Mouse (Mus musculus) forebrain, embryonic 11.5 days (tissue): ENCODE measurements around the gene Parp2. TPM values are rescaled to one million over a fixed set of nuclear protein-coding genes. Genes with fewer than 3 reads are reported as not detected.
"Not testable (repeated sequence)": the region's sequence is repeated elsewhere in the genome, so short reads cannot be mapped to it uniquely, and the experiment has no call there.

Source experiments
- ATAC-seq: fragments of 200-750 bp; cut with Nextera tagmentation; replicated peaks from 2 replicates; pipeline ENCODE4 v1.8.0; 2017; ENCODE audit warnings: moderate TSS enrichment; ENCODE audit not compliant: low FRiP score
- DNase-seq: peaks from one replicate; pipeline ENCODE4 v3.0.0-alpha.2; 2017; ENCODE audit warnings: low spot score
- H3K27ac ChIP-seq: fragments of 300-500 bp; sonication (generic); 2 replicates; pipeline ENCODE4 v1.5.1; 2014; ENCODE audit warnings: low read depth, low read length
- H3K27me3 ChIP-seq: fragments of 300-500 bp; sonication (generic); 2 replicates; pipeline ENCODE4 v1.6.1; 2014; ENCODE audit warnings: mild to moderate bottlenecking, low read length, mixed read lengths; ENCODE audit not compliant: control insufficient read depth, insufficient read depth
- H3K36me3 ChIP-seq: fragments of 300-500 bp; sonication (generic); 2 replicates; pipeline ENCODE4 v1.6.1; 2014; ENCODE audit warnings: mild to moderate bottlenecking, low read length, moderate library complexity, mixed read lengths; ENCODE audit not compliant: control insufficient read depth, insufficient read depth
- H3K4me1 ChIP-seq: fragments of 300-500 bp; sonication (generic); replicated peaks from 2 replicates; pipeline ENCODE4 v1.6.1; 2014; ENCODE audit warnings: low read length, mixed read lengths; ENCODE audit not compliant: control insufficient read depth, insufficient read depth
- H3K4me2 ChIP-seq: fragments of 300-500 bp; sonication (generic); 2 replicates; pipeline ENCODE4 v1.6.1; 2014; ENCODE audit warnings: low read depth, mild to moderate bottlenecking, low read length, moderate library complexity, mixed read lengths; ENCODE audit not compliant: severe bottlenecking
- H3K4me3 ChIP-seq: fragments of 300-500 bp; sonication (generic); 2 replicates; pipeline ENCODE4 v1.5.1; 2014; ENCODE audit warnings: low read depth, low read length
- H3K9ac ChIP-seq: fragments of 300-500 bp; sonication (generic); 2 replicates; pipeline ENCODE4 v1.6.1; 2014; ENCODE audit warnings: low read length
- H3K9me3 ChIP-seq: fragments of 300-500 bp; sonication (generic); 2 replicates; pipeline ENCODE4 v1.6.1; 2016; ENCODE audit warnings: low read length, mixed read lengths; ENCODE audit not compliant: control insufficient read depth
- WGBS: fragments of 180-500 bp; shearing (Covaris S2); extraction: QIAGEN DNeasy Blood & Tissue Kit; methylation state at CpG from one replicate; pipeline ENCODE4 v1.1.7; 2014; 5-methylcytosine and 5-hydroxymethylcytosine counted together
- polyA plus RNA-seq: library from polyadenylated mRNA; unstranded; fragments of >200 nt; fragmentation: Nextera tagmentation; extraction: Ambion mirVana; gene quantifications from 2 replicates; pipeline ENCODE4 v1.2.1, GENCODE M21; 2014

Gene Parp2
- polyA plus RNA-seq, 1 experiment from 2014 or later = 87.7 TPM

- no peak for DNase-seq
- no peak overlapping the region for H3K4me2 ChIP-seq
- WGBS = 81% methylated on average over 5 of the region's 5 CpGs
- H3K9me3 ChIP-seq = no peaks in the 10 kb centered on the region
- no peak overlapping the region for H3K27ac ChIP-seq
- no peak for ATAC-seq
- H3K9ac ChIP-seq = no peak overlapping the region
- no peaks in the 10 kb centered on the region for H3K27me3 ChIP-seq
- H3K36me3 ChIP-seq = no peaks in the 10 kb centered on the region; the same call in 1 of the 2 replicates
- H3K4me1 ChIP-seq = no peaks in the 10 kb centered on the region
- no peak overlapping the region for H3K4me3 ChIP-seq
These were observed 48.1 kb downstream of the Parp2 start for GRCm38 (mm10) chr14:50855788-50856187.

- DNase-seq = no peak
- 94% methylated on average over 10 of the region's 10 CpGs for WGBS
- no peak for ATAC-seq
These were observed 55.0 kb downstream of the Parp2 start for GRCm38 (mm10) chr14:50862641-50863040.

GRCm38 (mm10) chr14:50865005-50865404 is 57.4 kb downstream of the Parp2 start:
- not testable (repeated sequence) for H3K9me3 ChIP-seq, H3K4me3 ChIP-seq, H3K27ac ChIP-seq, H3K4me2 ChIP-seq, H3K27me3 ChIP-seq, H3K9ac ChIP-seq, DNase-seq, H3K4me1 ChIP-seq, ATAC-seq, H3K36me3 ChIP-seq

More at GRCm38 (mm10) chr14:50862641-50863040, 55.0 kb downstream of the Parp2 start:
- H3K4me1 ChIP-seq = no peaks in the 10 kb centered on the region
- no peak overlapping the region for H3K9ac ChIP-seq
- H3K4me3 ChIP-seq = no peak overlapping the region
- H3K36me3 ChIP-seq = no peaks in the 10 kb centered on the region; the same call in 1 of the 2 replicates
- H3K9me3 ChIP-seq = no peaks in the 10 kb centered on the region
- no peak overlapping the region for H3K4me2 ChIP-seq
- H3K27ac ChIP-seq = no peak overlapping the region
- no peaks in the 10 kb centered on the region for H3K27me3 ChIP-seq

- 96% methylated on average over 3 of the region's 3 CpGs for WGBS
- Histone ChIP-seq H3K27ac (no peak overlapping the region), H3K4me2 (no peak overlapping the region), H3K36me3 (no peaks in the 10 kb centered on the region), H3K9me3 (no peaks in the 10 kb centered on the region), H3K9ac (no peak overlapping the region), H3K27me3 (no peaks in the 10 kb centered on the region), H3K4me3 (no peak overlapping the region), H3K4me1 (no peaks in the 10 kb centered on the region)
- DNase-seq (no peak), ATAC-seq (no peak)
These were observed 59.3 kb downstream of the Parp2 start for GRCm38 (mm10) chr14:50866966-50867365.

- ATAC-seq (no peak), DNase-seq (no peak)
- WGBS = 73% methylated on average over 4 of the region's 4 CpGs
- Histone ChIP-seq H3K4me2 (no peak overlapping the region), H3K4me1 (no peaks in the 10 kb centered on the region), H3K9ac (no peak overlapping the region), H3K36me3 (no peaks in the 10 kb centered on the region), H3K9me3 (no peaks in the 10 kb centered on the region), H3K27ac (no peak overlapping the region), H3K27me3 (no peaks in the 10 kb centered on the region), H3K4me3 (no peak overlapping the region)
These were observed 60.6 kb downstream of the Parp2 start for GRCm38 (mm10) chr14:50868211-50868610.

- Histone ChIP-seq H3K4me2 (no peak overlapping the region), H3K36me3 (no peaks in the 10 kb centered on the region), H3K4me3 (no peak overlapping the region), H3K4me1 (no peaks in the 10 kb centered on the region), H3K27me3 (no peaks in the 10 kb centered on the region), H3K9ac (no peak overlapping the region), H3K9me3 (no peaks in the 10 kb centered on the region), H3K27ac (no peak overlapping the region)
- DNase-seq (no peak), ATAC-seq (no peak)
- WGBS = 91% methylated on average over 5 of the region's 5 CpGs
These were observed 61.0 kb downstream of the Parp2 start for GRCm38 (mm10) chr14:50868656-50869055.

GRCm38 (mm10) chr14:50869889-50870804 is 62.5 kb downstream of the Parp2 start, which contains the start of gene Tep1:
Tep1 (minus strand) TSS chr14:50870560.
- H3K4me3 ChIP-seq = peak within 1 kb of the TSS; percentile 47
- 7% methylated on average over 32 of the region's 32 CpGs for WGBS
- no peaks in the 10 kb centered on the region for H3K27me3 ChIP-seq
- H3K9ac ChIP-seq = peak within 1 kb of the TSS; percentile 65
- ATAC-seq (peak; percentile 92), DNase-seq (peak; percentile 81)
- no peaks in the 10 kb centered on the region for H3K36me3 ChIP-seq
- no peak within 1 kb of the TSS for H3K27ac ChIP-seq
- H3K4me2 ChIP-seq = peak within 1 kb of the TSS; percentile 62
- H3K9me3 ChIP-seq = no peaks in the 10 kb centered on the region
- H3K4me1 ChIP-seq = no peaks in the 10 kb centered on the region

- Histone ChIP-seq H3K4me3 (peak overlapping the region; percentile 47), H3K4me2 (peak overlapping the region; percentile 62), H3K27me3 (no peaks in the 10 kb centered on the region), H3K27ac (no peak overlapping the region), H3K36me3 (no peaks in the 10 kb centered on the region), H3K9ac (peak overlapping the region; percentile 65), H3K4me1 (no peaks in the 10 kb centered on the region), H3K9me3 (no peaks in the 10 kb centered on the region)
- DNase-seq (no peak), ATAC-seq (no peak)
- 31% methylated on average over 5 of the region's 5 CpGs for WGBS
These were observed 63.1 kb downstream of the Parp2 start for GRCm38 (mm10) chr14:50870805-50871143.
